Mouse (Mus musculus): ENCODE measurements around the gene Pkp4. TPM values are rescaled to one million over a fixed set of nuclear protein-coding genes. Genes with fewer than 3 reads are reported as not detected.

The Pkp4 gene
- total and polyA plus RNA-seq, 2 experiments from 2014 or later: 20.1 to 97.6 TPM

DNA sequence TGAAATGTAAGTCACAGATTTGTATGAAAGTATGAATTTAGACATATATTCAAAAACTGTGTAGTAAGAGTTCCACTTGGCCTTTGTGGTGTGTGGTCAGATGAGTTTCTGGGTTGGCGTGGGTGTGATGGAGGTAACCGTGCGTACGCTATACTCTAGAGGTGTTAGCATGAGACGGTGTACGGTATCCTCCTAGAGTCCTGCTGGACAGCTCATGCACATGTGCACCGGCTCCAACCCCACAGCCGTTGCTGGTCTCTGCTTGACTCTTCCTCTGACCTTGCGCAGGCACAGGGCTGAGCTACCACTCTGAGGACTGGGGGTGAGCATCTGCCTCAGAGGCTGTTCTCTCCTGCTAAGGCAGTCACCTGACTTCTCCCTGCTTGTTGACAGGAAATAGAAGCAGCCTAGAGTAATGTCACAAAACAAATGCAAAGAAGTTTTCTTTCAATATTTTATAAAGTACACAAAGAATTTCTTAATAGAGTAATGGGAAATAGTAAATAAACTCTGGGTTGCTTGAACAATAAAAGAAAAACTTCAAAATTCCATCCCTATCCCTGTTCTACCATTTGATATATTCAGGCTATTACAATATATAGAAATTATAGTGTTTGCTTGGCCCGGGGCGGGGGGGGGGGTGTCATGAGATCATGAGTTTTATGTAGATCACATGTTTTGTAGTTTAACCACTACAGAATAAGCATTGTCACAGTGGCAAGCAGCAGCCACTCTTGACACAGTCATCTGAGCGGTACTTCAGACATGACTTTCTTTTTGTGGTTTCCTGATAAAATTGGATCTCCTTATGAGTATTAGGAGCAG is 83.8 kb downstream of the Pkp4 start:
- no peak for DNase-seq
- no peak for TF ChIP-seq CTCF (IDR thresholded peaks at IDR 0.05; ENCODE audit: low read depth)
- Histone ChIP-seq H3K27me3 (ENCODE audit: insufficient read depth, low read length) (no peaks in the 10 kb centered on the region), H3K27ac (ENCODE audit: low read depth, low read length) (no peak overlapping the region), H3K4me1 (ENCODE audit: insufficient read depth) (no peaks in the 10 kb centered on the region; the same call in 1 of the 2 replicates), H3K9ac (no peak overlapping the region), H3K4me2 (ENCODE audit: low read depth) (no peak overlapping the region), H3K9me3 (ENCODE audit: low read length) (no peaks in the 10 kb centered on the region), H3K36me3 (ENCODE audit: insufficient read depth) (no peaks in the 10 kb centered on the region), H3K4me3 (ENCODE audit: low read depth, low read length) (no peak overlapping the region)
- no peak for ATAC-seq
- 97% methylated on average over 12 of the region's 12 CpGs for WGBS

DNA sequence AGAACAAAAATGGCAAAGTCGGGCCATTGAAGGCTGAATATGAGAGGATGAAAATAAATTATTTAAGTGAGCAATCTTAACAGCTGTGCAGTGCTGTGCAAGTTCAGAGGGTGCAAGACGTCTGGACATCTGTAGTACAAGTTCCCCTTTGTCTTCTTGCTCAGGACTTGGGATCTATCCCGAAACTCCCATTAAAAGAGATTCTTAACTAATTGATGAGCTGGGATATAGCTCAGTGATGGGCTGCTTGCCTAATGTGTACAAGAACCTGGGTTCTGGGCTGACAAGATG is 84.4 kb downstream of the Pkp4 start:
- Histone ChIP-seq H3K36me3 (ENCODE audit: insufficient read depth) (no peaks in the 10 kb centered on the region), H3K27ac (ENCODE audit: low read depth, low read length) (no peak overlapping the region), H3K4me2 (ENCODE audit: low read depth) (no peak overlapping the region), H3K9ac (no peak overlapping the region), H3K9me3 (ENCODE audit: low read length) (no peaks in the 10 kb centered on the region), H3K4me1 (ENCODE audit: insufficient read depth) (no peaks in the 10 kb centered on the region; the same call in 1 of the 2 replicates), H3K4me3 (ENCODE audit: low read depth, low read length) (no peak overlapping the region), H3K27me3 (ENCODE audit: insufficient read depth, low read length) (no peaks in the 10 kb centered on the region)
- no peak for DNase-seq
- no peak for TF ChIP-seq CTCF (IDR thresholded peaks at IDR 0.05; ENCODE audit: low read depth)
- ATAC-seq: no peak
- 75% methylated on average over 3 of the region's 3 CpGs for WGBS

- ATAC-seq (no peak), DNase-seq (no peak)
- Histone ChIP-seq H3K36me3 (ENCODE audit: insufficient read depth) (no peaks in the 10 kb centered on the region), H3K9me3 (ENCODE audit: low read length) (no peaks in the 10 kb centered on the region), H3K27me3 (ENCODE audit: insufficient read depth, low read length) (no peaks in the 10 kb centered on the region), H3K4me1 (ENCODE audit: insufficient read depth) (no peaks in the 10 kb centered on the region), H3K4me3 (ENCODE audit: low read depth, low read length) (no peak overlapping the region), H3K27ac (ENCODE audit: low read depth, low read length) (no peak overlapping the region), H3K4me2 (ENCODE audit: low read depth) (no peak overlapping the region), H3K9ac (no peak overlapping the region)
- TF ChIP-seq CTCF (IDR thresholded peaks at IDR 0.05; ENCODE audit: low read depth): no peak
- WGBS: 87% methylated on average over 3 of the region's 3 CpGs
Measured at GRCm38 (mm10) chr2:59248806-59249205, 88.2 kb downstream of the Pkp4 start.

GRCm38 (mm10) chr2:59252818-59253217 is 92.2 kb downstream of the Pkp4 start:
- Histone ChIP-seq H3K9me3 (ENCODE audit: low read length) (no peaks in the 10 kb centered on the region), H3K4me2 (ENCODE audit: low read depth) (no peak overlapping the region), H3K9ac (no peak overlapping the region), H3K36me3 (ENCODE audit: insufficient read depth) (no peaks in the 10 kb centered on the region), H3K4me1 (ENCODE audit: insufficient read depth) (no peaks in the 10 kb centered on the region), H3K4me3 (ENCODE audit: low read depth, low read length) (no peak overlapping the region), H3K27ac (ENCODE audit: low read depth, low read length) (no peak overlapping the region), H3K27me3 (ENCODE audit: insufficient read depth, low read length) (no peaks in the 10 kb centered on the region)
- no peak for TF ChIP-seq CTCF (IDR thresholded peaks at IDR 0.05; ENCODE audit: low read depth)
- no peak for ATAC-seq
- no peak for DNase-seq

DNA sequence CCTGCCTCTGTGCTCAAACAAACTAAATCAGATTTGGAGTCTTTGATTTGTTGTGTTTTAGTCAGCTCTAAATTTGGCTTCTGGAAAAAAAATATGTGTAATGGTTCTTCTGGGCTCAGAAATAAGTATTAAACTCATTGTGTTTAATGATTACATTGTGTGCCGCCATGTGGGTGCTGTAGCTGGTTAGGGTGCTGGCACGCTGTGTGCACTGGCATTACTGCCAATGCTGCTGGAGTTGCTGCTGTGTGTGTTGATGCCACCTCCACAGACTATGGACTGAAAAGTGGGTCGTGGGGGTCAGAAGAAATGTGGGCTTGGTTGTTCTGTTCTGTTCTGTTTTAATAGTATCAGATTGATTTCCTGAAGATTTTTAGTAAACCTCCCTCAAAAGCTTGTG is 92.8 kb downstream of the Pkp4 start:
- Histone ChIP-seq H3K4me1 (ENCODE audit: insufficient read depth) (no peaks in the 10 kb centered on the region), H3K27ac (ENCODE audit: low read depth, low read length) (no peak overlapping the region), H3K36me3 (ENCODE audit: insufficient read depth) (no peaks in the 10 kb centered on the region), H3K4me2 (ENCODE audit: low read depth) (no peak overlapping the region), H3K4me3 (ENCODE audit: low read depth, low read length) (no peak overlapping the region), H3K9ac (no peak overlapping the region), H3K27me3 (ENCODE audit: insufficient read depth, low read length) (no peaks in the 10 kb centered on the region), H3K9me3 (ENCODE audit: low read length) (no peaks in the 10 kb centered on the region)
- 87% methylated on average over 3 of the region's 3 CpGs for WGBS
- no peak for TF ChIP-seq CTCF (IDR thresholded peaks at IDR 0.05; ENCODE audit: low read depth)
- ATAC-seq (no peak), DNase-seq (no peak)

GRCm38 (mm10) chr2:59258821-59259231 is 98.2 kb downstream of the Pkp4 start:
- H3K4me3 ChIP-seq (ENCODE audit: low read depth, low read length): no peak overlapping the region
- 70% methylated on average over 6 of the region's 6 CpGs for WGBS
- H3K36me3 ChIP-seq (ENCODE audit: insufficient read depth): no peaks in the 10 kb centered on the region
- no peaks in the 10 kb centered on the region for H3K9me3 ChIP-seq (ENCODE audit: low read length)
- no peak overlapping the region for H3K27ac ChIP-seq (ENCODE audit: low read depth, low read length)
- H3K4me2 ChIP-seq (ENCODE audit: low read depth): no peak overlapping the region
- DNase-seq (no peak), ATAC-seq (peak; percentile 50)
- no peak overlapping the region for H3K9ac ChIP-seq
- no peaks in the 10 kb centered on the region for H3K4me1 ChIP-seq (ENCODE audit: insufficient read depth)
- no peaks in the 10 kb centered on the region for H3K27me3 ChIP-seq (ENCODE audit: insufficient read depth, low read length)
- no peak for TF ChIP-seq CTCF (IDR thresholded peaks at IDR 0.05; ENCODE audit: low read depth)

DNA sequence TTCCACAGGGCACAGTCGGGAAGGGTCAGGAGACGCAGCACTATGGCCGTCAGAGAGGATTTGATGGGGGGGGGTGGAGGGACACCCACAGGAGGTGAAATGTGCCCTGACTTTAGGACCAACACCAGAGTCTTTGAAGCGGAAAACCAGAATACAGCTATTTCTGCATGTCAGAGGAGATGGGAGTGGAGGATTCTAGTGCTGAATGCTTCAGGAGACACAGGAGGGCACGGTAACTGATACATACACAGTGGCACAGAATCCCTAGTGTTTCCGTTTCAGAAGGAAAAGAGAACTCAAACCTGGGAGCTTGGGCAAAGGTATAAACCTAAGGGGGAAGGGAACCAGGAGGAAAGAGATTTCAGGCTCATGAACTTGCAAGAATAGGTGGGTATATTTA is 98.7 kb downstream of the Pkp4 start:
- ATAC-seq: no peak
- no peak overlapping the region for H3K4me2 ChIP-seq (ENCODE audit: low read depth)
- no peaks in the 10 kb centered on the region for H3K9me3 ChIP-seq (ENCODE audit: low read length)
- no peak for DNase-seq
- no peaks in the 10 kb centered on the region for H3K27me3 ChIP-seq (ENCODE audit: insufficient read depth, low read length)
- 80% methylated on average over 6 of the region's 6 CpGs for WGBS
- H3K36me3 ChIP-seq (ENCODE audit: insufficient read depth): no peaks in the 10 kb centered on the region
- no peaks in the 10 kb centered on the region for H3K4me1 ChIP-seq (ENCODE audit: insufficient read depth)
- no peak overlapping the region for H3K4me3 ChIP-seq (ENCODE audit: low read depth, low read length)
- no peak overlapping the region for H3K27ac ChIP-seq (ENCODE audit: low read depth, low read length)
- TF ChIP-seq CTCF (IDR thresholded peaks at IDR 0.05; ENCODE audit: low read depth): no peak
- no peak overlapping the region for H3K9ac ChIP-seq
